Mouse (Mus musculus) heart, embryonic 12.5 days (tissue): Measurements from ENCODE around the gene Cdipt. TPM values are rescaled to one million over a fixed set of nuclear protein-coding genes. Genes with fewer than 3 reads are reported as not detected.
A peak's percentile ranks its signal among the peaks of the same experiment; 100 is the strongest.

ENCODE experiments used
- ATAC-seq: fragments of 200-750 bp; cut with Nextera tagmentation; 2 replicates; pipeline ENCODE4 v1.8.0; 2017; ENCODE audit warnings: moderate TSS enrichment, moderate library complexity; ENCODE audit not compliant: insufficient number of reproducible peaks, low FRiP score
- H3K27ac ChIP-seq: fragments of 300-500 bp; sonication (generic); 2 replicates; pipeline ENCODE4 v1.5.1; 2016; ENCODE audit warnings: mild to moderate bottlenecking, moderate library complexity; ENCODE audit not compliant: poor library complexity, severe bottlenecking
- H3K27me3 ChIP-seq: fragments of 300-500 bp; sonication (generic); replicated peaks from 2 replicates; pipeline ENCODE4 v1.6.1; 2016; ENCODE audit warnings: mild to moderate bottlenecking, moderate library complexity
- H3K36me3 ChIP-seq: fragments of 300-500 bp; sonication (generic); 2 replicates; pipeline ENCODE4 v1.6.1; 2016; ENCODE audit warnings: mild to moderate bottlenecking, moderate library complexity
- H3K4me1 ChIP-seq: fragments of 300-500 bp; sonication (generic); replicated peaks from 2 replicates; pipeline ENCODE4 v1.6.1; 2016; ENCODE audit warnings: mild to moderate bottlenecking
- H3K4me2 ChIP-seq: fragments of 300-500 bp; sonication (generic); 2 replicates; pipeline ENCODE4 v1.6.1; 2016; ENCODE audit warnings: mild to moderate bottlenecking, moderate library complexity
- H3K4me3 ChIP-seq: fragments of 300-500 bp; sonication (generic); 2 replicates; pipeline ENCODE4 v1.5.1; 2016; ENCODE audit warnings: mild to moderate bottlenecking
- H3K9ac ChIP-seq: fragments of 300-500 bp; sonication (generic); 2 replicates; pipeline ENCODE4 v1.6.1; 2016; ENCODE audit warnings: mild to moderate bottlenecking, moderate library complexity
- H3K9me3 ChIP-seq: fragments of 300-500 bp; sonication (generic); replicated peaks from 2 replicates; pipeline ENCODE4 v1.6.1; 2016; ENCODE audit warnings: mild to moderate bottlenecking, moderate library complexity
- WGBS: fragments of 180-500 bp; shearing (Covaris S2); methylation state at CpG from one replicate; pipeline ENCODE4 v1.1.7; 2016; 5-methylcytosine and 5-hydroxymethylcytosine counted together
- polyA plus RNA-seq: library from polyadenylated mRNA; unstranded; fragments of >200 nt; fragmentation: Nextera tagmentation; extraction: Ambion mirVana; gene quantifications from 2 replicates; pipeline ENCODE4 v1.2.1, GENCODE M21; 2016

The Cdipt gene
- polyA plus RNA-seq, 1 experiment from 2014 or later, result 75.5 TPM

GRCm38 (mm10) chr7:127014320-127014719 is 38.6 kb downstream of the Cdipt start, which contains the start of gene Mvp:
TSS of gene Mvp (minus strand) at chr7:127014621.
- H3K9me3 ChIP-seq, result no peaks in the 10 kb centered on the region
- H3K4me1 ChIP-seq, result peaks cover 34% of the 10 kb centered on the region
- H3K27me3 ChIP-seq, result no peaks in the 10 kb centered on the region
- WGBS, result 33% methylated on average over 11 of the region's 11 CpGs
- H3K4me2 ChIP-seq, result peak within 1 kb of the TSS; percentile 89
- peak within 1 kb of the TSS; percentile 80 for H3K9ac ChIP-seq
- peak within 1 kb of the TSS; percentile 63 for H3K4me3 ChIP-seq
- H3K36me3 ChIP-seq, result peaks cover 36% of the 10 kb centered on the region
- ATAC-seq, result no peak
- H3K27ac ChIP-seq, result peak within 1 kb of the TSS; percentile 36

- H3K27ac ChIP-seq, result no peak overlapping the region; the same call in 1 of the 2 replicates
- peak overlapping the region; percentile 89 for H3K4me2 ChIP-seq
- H3K27me3 ChIP-seq, result no peaks in the 10 kb centered on the region
- no peak overlapping the region for H3K4me3 ChIP-seq
- H3K9me3 ChIP-seq, result no peaks in the 10 kb centered on the region
- no peak for ATAC-seq
- peaks cover 36% of the 10 kb centered on the region for H3K36me3 ChIP-seq
- H3K9ac ChIP-seq, result 0 out of 2 replicates have a peak overlapping the region, but pooled peaks have one; percentile 66
- peaks cover 33% of the 10 kb centered on the region for H3K4me1 ChIP-seq
- 90% methylated on average over 12 of the region's 12 CpGs for WGBS
These were observed 39.3 kb downstream of the Cdipt start for GRCm38 (mm10) chr7:127014993-127015392.

- peak overlapping the region; percentile 89 for H3K4me2 ChIP-seq
- H3K27me3 ChIP-seq, result no peaks in the 10 kb centered on the region
- peak overlapping the region; percentile 95 for H3K27ac ChIP-seq
- H3K4me1 ChIP-seq, result peaks cover 42% of the 10 kb centered on the region
- peak overlapping the region; percentile 80 for H3K9ac ChIP-seq
- peaks cover 30% of the 10 kb centered on the region for H3K36me3 ChIP-seq
- H3K4me3 ChIP-seq, result peak overlapping the region; percentile 63
- ATAC-seq, result peak; percentile 70
- whole genome bisulfite sequencing, result 1% methylated on average over 10 of the region's 10 CpGs
- H3K9me3 ChIP-seq, result no peaks in the 10 kb centered on the region
These were observed 40.4 kb downstream of the Cdipt start for GRCm38 (mm10) chr7:127016081-127016480.

- Histone ChIP-seq H3K27ac (peak within 1 kb of the TSS; percentile 95), H3K36me3 (peaks cover 30% of the 10 kb centered on the region), H3K4me3 (peak within 1 kb of the TSS; percentile 63), H3K27me3 (no peaks in the 10 kb centered on the region), H3K4me1 (peaks cover 44% of the 10 kb centered on the region), H3K4me2 (peak within 1 kb of the TSS; percentile 89), H3K9ac (peak within 1 kb of the TSS; percentile 80), H3K9me3 (no peaks in the 10 kb centered on the region)
- no peak for ATAC-seq
These were observed 40.6 kb downstream of the Cdipt start, which contains the start of gene Pagr1b for GRCm38 (mm10) chr7:127016481-127016485. TSS of gene Pagr1b (minus strand) at chr7:127016484.

- Histone ChIP-seq H3K27me3 (no peaks in the 10 kb centered on the region), H3K9ac (peak overlapping the region; percentile 80), H3K9me3 (no peaks in the 10 kb centered on the region), H3K4me2 (peak overlapping the region; percentile 89), H3K4me3 (peak overlapping the region; percentile 63), H3K36me3 (peaks cover 30% of the 10 kb centered on the region), H3K4me1 (peaks cover 47% of the 10 kb centered on the region), H3K27ac (peak overlapping the region; percentile 95)
- 0% methylated on average over 22 of the region's 22 CpGs for WGBS
- ATAC-seq, result peak; percentile 70
These were observed 40.8 kb downstream of the Cdipt start for GRCm38 (mm10) chr7:127016486-127016938.

GRCm38 (mm10) chr7:127016971-127017949 is 41.5 kb downstream of the Cdipt start, which contains the start of gene Pagr1a:
TSS of gene Pagr1a (minus strand) at chr7:127017352.
- ATAC-seq, result peak; percentile 87
- Histone ChIP-seq H3K4me1 (peaks cover 54% of the 10 kb centered on the region), H3K9me3 (no peaks in the 10 kb centered on the region), H3K4me3 (peak within 1 kb of the TSS; percentile 63), H3K36me3 (peaks cover 30% of the 10 kb centered on the region), H3K27ac (peak within 1 kb of the TSS; percentile 95), H3K9ac (peak within 1 kb of the TSS; percentile 80), H3K4me2 (peak within 1 kb of the TSS; percentile 89), H3K27me3 (no peaks in the 10 kb centered on the region)
- WGBS, result 5% methylated on average over 39 of the region's 39 CpGs

- Histone ChIP-seq H3K9ac (0 out of 2 replicates have a peak overlapping the region, but pooled peaks have one; percentile 3), H3K27me3 (no peaks in the 10 kb centered on the region), H3K27ac (no peak overlapping the region), H3K36me3 (peaks cover 30% of the 10 kb centered on the region), H3K4me1 (peaks cover 61% of the 10 kb centered on the region), H3K9me3 (no peaks in the 10 kb centered on the region), H3K4me3 (no peak overlapping the region), H3K4me2 (no peak overlapping the region)
- ATAC-seq, result no peak
- WGBS, result 45% methylated on average over 6 of the region's 6 CpGs
These were observed 42.2 kb downstream of the Cdipt start for GRCm38 (mm10) chr7:127017950-127018345.

DNA sequence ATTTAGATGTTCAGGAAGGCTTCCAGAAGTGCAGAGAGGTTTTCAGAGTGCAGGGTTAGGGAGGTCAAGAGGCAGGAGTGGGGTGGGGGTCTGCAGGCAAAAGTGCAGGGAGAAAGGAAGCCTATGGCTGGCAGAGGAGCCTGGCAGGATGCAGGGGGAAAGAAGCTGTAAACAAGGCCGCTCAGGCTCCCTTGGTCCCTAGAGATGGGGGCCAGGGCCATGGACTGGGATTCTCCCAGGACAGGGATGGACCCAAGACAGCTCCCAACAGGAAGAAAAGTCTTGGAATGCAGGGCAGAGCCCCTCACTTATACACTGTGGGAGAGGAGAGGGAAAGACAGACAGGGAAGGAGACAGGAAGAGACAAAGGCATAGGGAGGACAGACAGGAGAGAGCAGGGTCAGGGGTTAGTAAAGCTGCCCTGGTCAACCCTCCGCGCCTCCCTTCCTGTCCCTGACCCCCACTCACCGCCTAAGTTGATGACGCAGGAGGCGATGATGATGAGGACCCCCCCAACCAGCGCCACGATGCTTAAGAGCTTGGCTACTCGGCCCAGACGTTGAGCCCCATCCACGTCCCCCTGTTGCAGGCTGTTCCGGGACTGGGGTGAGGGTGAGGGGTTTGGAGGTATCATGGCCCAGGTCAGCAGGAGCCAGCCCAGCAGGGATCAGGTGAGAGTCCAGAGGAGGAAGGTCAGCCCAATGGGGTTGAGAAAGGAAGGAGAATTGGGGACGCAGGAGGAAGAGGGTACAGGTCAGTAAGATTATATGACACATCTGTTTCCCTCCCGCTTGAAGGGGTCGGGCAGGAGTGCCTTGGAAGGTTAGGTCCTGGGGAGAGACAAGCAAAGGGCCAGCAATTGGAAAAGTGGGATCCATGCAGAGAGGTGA is 42.9 kb downstream of the Cdipt start:
- ATAC-seq, result no peak
- peak overlapping the region; percentile 11; the same call in 1 of the 2 replicates for H3K4me2 ChIP-seq
- WGBS, result 77% methylated on average over 15 of the region's 15 CpGs
- no peak overlapping the region for H3K27ac ChIP-seq
- H3K36me3 ChIP-seq, result peaks cover 30% of the 10 kb centered on the region
- peak overlapping the region; percentile 3; the same call in 1 of the 2 replicates for H3K9ac ChIP-seq
- H3K27me3 ChIP-seq, result no peaks in the 10 kb centered on the region
- H3K4me3 ChIP-seq, result no peak overlapping the region
- H3K4me1 ChIP-seq, result peaks cover 62% of the 10 kb centered on the region
- H3K9me3 ChIP-seq, result no peaks in the 10 kb centered on the region

DNA sequence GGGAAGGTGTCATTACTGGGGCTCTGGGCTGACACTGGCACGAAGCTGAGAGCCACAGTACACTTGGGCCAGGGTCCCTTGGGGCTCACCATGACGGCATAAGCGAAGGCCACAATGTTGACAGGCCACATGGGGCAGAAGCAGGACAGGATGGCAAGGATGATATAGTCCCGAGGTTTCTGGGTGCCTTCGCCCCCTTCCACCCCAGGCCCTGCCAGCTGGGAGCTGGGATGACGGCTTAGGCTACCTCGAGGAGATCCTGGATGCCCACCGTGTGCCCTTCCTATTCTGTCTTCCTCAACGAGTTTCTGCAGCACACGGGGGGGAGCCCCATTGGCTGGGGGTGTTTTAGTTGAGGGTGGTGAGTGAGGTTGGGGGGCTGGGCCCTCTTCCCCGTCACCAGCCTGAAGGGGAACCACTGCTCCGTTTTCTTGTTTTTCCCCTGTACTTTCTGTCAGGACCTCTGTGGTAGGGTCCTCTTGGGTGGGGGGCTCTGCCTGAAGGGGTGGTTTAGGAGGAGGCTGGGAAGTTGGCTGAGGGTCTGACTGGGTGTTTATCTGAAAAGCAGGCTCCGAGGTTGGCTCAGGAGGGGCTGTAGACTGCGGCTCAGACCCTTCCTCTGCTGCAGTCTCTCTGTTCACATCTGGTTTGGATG is 43.7 kb downstream of the Cdipt start:
- Histone ChIP-seq H3K36me3 (peaks cover 37% of the 10 kb centered on the region), H3K27me3 (no peaks in the 10 kb centered on the region), H3K4me2 (peak overlapping the region; percentile 87; the same call in 1 of the 2 replicates), H3K27ac (no peak overlapping the region), H3K4me1 (peaks cover 63% of the 10 kb centered on the region), H3K9me3 (no peaks in the 10 kb centered on the region), H3K4me3 (no peak overlapping the region), H3K9ac (no peak overlapping the region)
- no peak for ATAC-seq
- WGBS, result 79% methylated on average over 14 of the region's 14 CpGs

DNA sequence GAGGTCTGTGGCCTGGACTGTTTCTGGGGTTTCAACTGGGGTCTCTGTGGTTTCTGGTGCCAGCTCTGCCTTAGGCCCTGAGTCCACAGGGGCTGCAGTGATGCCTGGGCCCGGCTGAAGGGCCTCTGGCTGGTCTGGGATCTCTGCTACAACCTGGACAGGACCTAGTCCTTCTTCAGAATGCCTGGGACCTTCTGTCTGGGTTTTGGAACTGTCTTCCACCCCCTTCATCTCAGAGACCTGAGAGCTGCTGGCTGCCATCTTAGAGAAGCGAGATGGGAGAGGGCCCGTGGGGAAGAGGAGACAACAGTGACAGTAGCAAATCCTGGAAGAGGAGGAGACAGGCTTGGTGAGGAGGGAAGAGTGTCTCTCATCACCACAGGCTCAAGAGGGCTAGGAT is 44.3 kb downstream of the Cdipt start:
- Histone ChIP-seq H3K36me3 (peaks cover 41% of the 10 kb centered on the region), H3K27me3 (no peaks in the 10 kb centered on the region), H3K4me2 (peak overlapping the region; percentile 87), H3K27ac (no peak overlapping the region), H3K9me3 (no peaks in the 10 kb centered on the region), H3K4me3 (peak overlapping the region; percentile 42; the same call in 1 of the 2 replicates), H3K4me1 (peaks cover 63% of the 10 kb centered on the region), H3K9ac (no peak overlapping the region; the same call in 1 of the 2 replicates)
- ATAC-seq, result no peak
- WGBS, result 69% methylated on average over 3 of the region's 3 CpGs
